ENCODE assay signal across 8 mouse cellular contexts in the genomic region with DNA sequence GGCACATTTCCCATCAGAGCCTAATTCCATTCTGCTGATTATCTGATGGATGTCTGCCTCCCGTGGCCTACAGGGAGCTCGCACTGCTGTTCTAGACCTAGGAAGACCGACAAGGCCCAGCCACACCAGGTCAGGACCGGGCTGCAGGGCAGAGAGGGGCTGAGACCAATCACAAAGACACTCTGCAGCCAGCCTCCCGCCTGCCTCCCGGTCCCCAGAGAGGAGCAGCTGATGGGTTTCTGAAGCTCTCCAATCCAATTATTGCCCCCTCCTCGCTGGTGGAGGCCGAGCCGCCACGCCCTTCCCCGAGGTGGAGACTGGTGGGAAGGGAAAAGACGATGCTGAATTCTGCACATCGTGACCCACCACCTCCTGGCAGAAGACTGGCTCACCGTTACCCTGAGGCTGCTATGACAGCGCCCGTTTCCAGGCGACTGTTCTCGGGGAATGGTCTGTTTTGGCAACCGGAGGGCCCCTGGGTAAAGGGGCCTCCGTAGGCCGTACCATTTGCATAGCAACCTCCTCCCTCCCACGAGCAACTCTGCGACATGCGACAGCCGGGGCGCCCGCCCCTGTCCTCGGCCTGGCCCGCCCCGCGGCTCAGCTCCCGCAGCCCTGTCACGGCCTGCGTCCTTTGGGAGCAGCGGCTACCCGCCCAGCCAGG. TPM values are rescaled to one million over a fixed set of nuclear protein-coding genes. Genes with fewer than 3 reads are reported as not detected.
DNase-seq lines count a peak whose midpoint lies in the region; ATAC-seq and TF ChIP-seq lines count a peak whose summit lies in the region.

No protein-coding gene starts in this region.

- H3K9me3 ChIP-seq in hindbrain, embryonic 11.5 days (ENCODE audit: control insufficient read depth, low read length): no peaks in the 10 kb centered on the region
- H3K9me3 ChIP-seq in lung, embryonic 16.5 days (ENCODE audit: control insufficient read depth, low read length): no peaks in the 10 kb centered on the region

- WGBS in hindbrain, embryonic 11.5 days: under 1% methylated on average over 30 of the region's 36 CpGs
- WGBS in lung, embryonic 16.5 days: 2% methylated on average over 34 of the region's 36 CpGs
- 1% methylated on average over 36 of the region's 36 CpGs for WGBS in olfactory bulb, adult 2 months

- H3K27ac ChIP-seq in hindbrain, embryonic 11.5 days (ENCODE audit: low read depth, low read length): peak overlapping the region; percentile 95
- peak overlapping the region; percentile 68 for H3K27ac ChIP-seq in lung, embryonic 16.5 days (ENCODE audit: low read length)
- peak overlapping the region; percentile 86 for H3K27ac ChIP-seq in olfactory bulb, adult 2 months (ENCODE audit: insufficient read depth, low read depth, low read length)

- TF ChIP-seq POLR2A in olfactory bulb, adult 2 months (IDR thresholded peaks at IDR 0.05; ENCODE audit: insufficient read depth, low read depth, low read length): no peak

- H3K36me3 ChIP-seq in hindbrain, embryonic 11.5 days (ENCODE audit: control insufficient read depth, insufficient read depth, low read length): no peaks in the 10 kb centered on the region
- H3K36me3 ChIP-seq in lung, embryonic 16.5 days (ENCODE audit: control insufficient read depth, insufficient read depth, low read length): no peaks in the 10 kb centered on the region

- ATAC-seq in Patski: peak; percentile 60
- ATAC-seq in hindbrain, embryonic 11.5 days (ENCODE audit: low FRiP score): peak; percentile 87
- peak; percentile 85 for ATAC-seq in lung, embryonic 16.5 days (ENCODE audit: low read depth)

- TF ChIP-seq CTCF in Patski (IDR thresholded peaks at IDR 0.05): no peak
- TF ChIP-seq CTCF in olfactory bulb, adult 2 months (IDR thresholded peaks at IDR 0.05; ENCODE audit: insufficient read depth, low read depth, low read length): no peak

- peak overlapping the region; percentile 56 for H3K4me2 ChIP-seq in hindbrain, embryonic 11.5 days (replicated peaks; ENCODE audit: low read depth, low read length)
- peak overlapping the region; percentile 60 for H3K4me2 ChIP-seq in lung, embryonic 16.5 days (ENCODE audit: low read depth, low read length)

- no peaks in the 10 kb centered on the region for H3K27me3 ChIP-seq in Patski
- H3K27me3 ChIP-seq in hindbrain, embryonic 11.5 days (ENCODE audit: control insufficient read depth, insufficient read depth, low read length): no peaks in the 10 kb centered on the region
- no peaks in the 10 kb centered on the region for H3K27me3 ChIP-seq in lung, embryonic 16.5 days (ENCODE audit: control insufficient read depth, insufficient read depth, low read depth, low read length)

- POLR2A ChIA-PET in Patski (lab: Charles Lee): interaction anchor here (0.6 to 0.7 kb wide), 2 partner anchors 23 to 223 kb away, joined by 3 read pairs; no protein-coding TSS in a partner anchor

- in situ Hi-C loops in Patski (cut with MboI; ENCODE audit: low pct_unique_long_range_greater_than_20kb): loop anchor here (5.0 kb wide), 1 partner anchor 50 kb away; no protein-coding TSS in a partner anchor

- peaks cover 3% of the 10 kb centered on the region; the same call in 1 of the 2 replicates for H3K4me1 ChIP-seq in hindbrain, embryonic 11.5 days (replicated peaks; ENCODE audit: control insufficient read depth, insufficient read depth, low read length)
- H3K4me1 ChIP-seq in lung, embryonic 16.5 days (replicated peaks; ENCODE audit: control insufficient read depth, insufficient read depth, low read length): peaks cover 14% of the 10 kb centered on the region
- peaks cover 8% of the 10 kb centered on the region for H3K4me1 ChIP-seq in olfactory bulb, adult 2 months (ENCODE audit: control insufficient read depth, insufficient read depth, low read length)

- H3K4me3 ChIP-seq in hindbrain, embryonic 11.5 days (ENCODE audit: low read depth, low read length): peak overlapping the region; percentile 28
- H3K4me3 ChIP-seq in lung, embryonic 16.5 days (ENCODE audit: low read length): peak overlapping the region; percentile 45
- H3K4me3 ChIP-seq in olfactory bulb, adult 2 months (ENCODE audit: insufficient read depth, low read depth, low read length): peak overlapping the region; percentile 57

- no peak for DNase-seq in Patski (ENCODE audit: low read depth, low spot score)
- peak; percentile 56 for DNase-seq in cerebellum, adult 9-10 months
- peak; percentile 55 to 74 for DNase-seq in frontal cortex, adult 2 months (ENCODE audit: extremely low spot score in 1 of 2, low spot score in 1 of 2)
- DNase-seq in hindbrain, embryonic 11.5 days (ENCODE audit: low spot score): peak; percentile 85
- peak; percentile 78 to 80 for DNase-seq in layer of hippocampus, postnatal 10 days (ENCODE audit: low spot score in 2 of 2)
- peak; percentile 76 for DNase-seq in thymus, postnatal 0 days (ENCODE audit: low spot score)

- peak overlapping the region; percentile 49; the same call in 1 of the 2 replicates for H3K9ac ChIP-seq in hindbrain, embryonic 11.5 days (ENCODE audit: low read depth, low read length)
- peak overlapping the region; percentile 53 for H3K9ac ChIP-seq in lung, embryonic 16.5 days (ENCODE audit: low read length)

- CTCF ChIA-PET in Patski (lab: Charles Lee): interaction anchor here (0.8 kb wide), 1 partner anchor 50 kb away, joined by 3 read pairs; no protein-coding TSS in a partner anchor

RNA-seq across cellular contexts. Expression of a gene that starts 53.5 kb away (rescaled TPM):
- 48.0 TPM for polyA plus RNA-seq in Patski (2021)
- polyA plus RNA-seq in frontal cortex, adult 2 months (2012; rRNA removed): 3.2 and 3.7 TPM in 2 replicates
- polyA plus RNA-seq in hindbrain, embryonic 11.5 days (2014; fragmentation: Nextera tagmentation; extraction: Ambion mirVana): 16.8 and 18.1 TPM in 2 replicates
- total RNA-seq in layer of hippocampus, postnatal 10 days (2021): 1 to 10 TPM; 3.5 to 4.0 TPM
- 15.6 and 16.6 TPM in 2 replicates for polyA plus RNA-seq in lung, embryonic 16.5 days (2015; fragmentation: Nextera tagmentation; extraction: Ambion mirVana)
- polyA plus RNA-seq in olfactory bulb, adult 2 months (2012; ENCODE audit: insufficient read depth, insufficient read length, low replicate concordance, missing spikeins): not detected in 2 replicates
- polyA plus RNA-seq in thymus, postnatal 0 days (2015; fragmentation: Nextera tagmentation; extraction: Ambion mirVana): 78.6 and 81.4 TPM in 2 replicates
